Mouse (Mus musculus) cortical plate, adult 2 months (tissue): ENCODE measurements around the gene Serpina10.

Experiments used
- CTCF ChIP-seq: fragments of 200-500 bp; IDR thresholded peaks from 2 replicates; pipeline ENCODE4 v1.5.1; 2011; ENCODE audit warnings: mild to moderate bottlenecking, control low read depth, low read length; ENCODE audit not compliant: insufficient read depth; ENCODE audit errors: extremely low read depth
- POLR2A ChIP-seq: fragments of 200-500 bp; IDR thresholded peaks from 2 replicates; pipeline ENCODE4 v1.6.1; 2011; ENCODE audit warnings: mild to moderate bottlenecking, low read length, control low read depth; ENCODE audit not compliant: insufficient read depth; ENCODE audit errors: extremely low read depth

- no peak for TF ChIP-seq CTCF
- no peak for TF ChIP-seq POLR2A
These were observed 15.5 kb downstream of the Serpina10 start for GRCm38 (mm10) chr12:103615734-103616133.
